Mouse (Mus musculus): ENCODE measurements around the gene Cyyr1.
A peak's percentile ranks its signal among the peaks of the same experiment; 100 is the strongest.

Cyyr1 gene

DNA sequence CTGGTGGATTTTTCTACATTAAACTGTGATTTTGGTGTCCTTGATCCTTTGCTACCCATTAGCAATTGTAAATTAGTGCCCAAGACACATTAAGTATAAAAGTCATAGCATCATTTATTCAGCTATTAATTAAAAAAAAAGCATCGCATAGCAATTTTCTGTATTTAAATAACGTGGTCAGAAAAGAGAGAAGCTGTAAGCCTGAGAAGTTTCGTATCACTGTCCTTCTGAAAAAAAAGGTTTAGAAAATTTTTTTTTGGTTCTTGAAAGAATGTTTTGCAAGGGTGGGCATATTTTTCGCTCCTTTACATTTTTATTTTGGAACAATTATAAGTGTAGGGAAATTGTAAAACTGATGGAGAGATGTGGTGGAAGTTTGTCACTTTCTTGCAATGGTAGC, 83.1 kb downstream of the Cyyr1 start:
- DNase-seq (ENCODE audit: low read depth, low spot score), result no peak

DNA sequence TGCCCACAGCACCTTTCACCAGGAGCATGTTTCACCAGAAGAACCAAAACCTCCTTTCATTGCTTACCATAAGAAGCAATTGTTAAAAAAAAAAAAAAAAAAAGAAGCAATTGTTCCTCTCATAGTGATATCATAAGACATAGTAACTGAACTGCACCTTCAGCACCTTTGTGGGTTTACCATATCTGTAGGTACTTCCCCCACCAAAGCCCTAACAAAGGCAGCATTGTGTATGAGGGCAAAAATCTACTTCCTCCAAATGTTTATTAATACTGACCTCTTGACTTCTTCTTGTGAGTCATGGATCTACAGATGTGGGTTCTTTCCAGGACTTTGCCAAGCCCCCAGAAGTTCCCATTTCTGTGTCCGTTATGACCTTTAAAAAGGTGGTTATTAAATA, 98.2 kb downstream of the Cyyr1 start:
- no peak for DNase-seq (ENCODE audit: low read depth, low spot score)

DNA sequence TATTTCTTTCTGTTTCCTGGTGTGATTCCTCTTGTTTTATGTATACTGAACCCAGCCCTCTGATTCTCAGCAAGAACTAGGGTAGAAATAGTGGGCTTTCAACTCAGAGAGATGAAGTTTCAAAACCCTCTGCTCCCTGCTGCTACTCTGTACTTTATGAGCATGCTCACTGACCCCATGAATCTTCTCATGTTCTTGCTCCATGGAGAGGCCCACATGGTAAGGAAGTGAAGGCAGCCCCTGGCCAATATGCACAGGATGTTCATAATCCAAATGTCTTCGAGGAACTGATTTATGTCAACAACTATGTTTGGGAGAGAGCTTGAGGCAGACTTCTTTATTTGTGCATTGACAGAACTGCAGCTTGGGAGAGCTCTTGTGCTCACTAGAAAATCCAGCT, 106.9 kb downstream of the Cyyr1 start:
- no peak for DNase-seq (ENCODE audit: low read depth, low spot score)

DNA sequence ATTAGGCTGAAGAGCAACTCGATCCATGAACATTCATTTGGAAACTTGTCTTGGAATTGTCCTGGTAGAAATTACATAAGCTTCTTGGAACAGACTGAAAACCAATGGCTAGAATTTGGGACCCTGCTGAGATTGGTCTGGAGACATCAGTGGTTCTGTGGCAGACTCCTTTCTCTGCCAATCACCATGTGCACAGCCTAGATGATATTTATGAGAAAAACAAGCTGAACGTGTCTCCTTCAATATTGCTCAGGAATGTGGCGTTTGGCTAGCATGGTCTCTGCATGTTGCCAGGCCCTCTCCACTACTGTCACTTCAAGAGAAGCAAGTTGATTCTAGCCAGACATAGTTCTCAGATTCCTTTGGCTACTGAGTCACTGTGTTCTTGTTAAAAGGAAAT, 107.4 kb downstream of the Cyyr1 start:
- DNase-seq (ENCODE audit: low read depth, low spot score), result no peak

DNA sequence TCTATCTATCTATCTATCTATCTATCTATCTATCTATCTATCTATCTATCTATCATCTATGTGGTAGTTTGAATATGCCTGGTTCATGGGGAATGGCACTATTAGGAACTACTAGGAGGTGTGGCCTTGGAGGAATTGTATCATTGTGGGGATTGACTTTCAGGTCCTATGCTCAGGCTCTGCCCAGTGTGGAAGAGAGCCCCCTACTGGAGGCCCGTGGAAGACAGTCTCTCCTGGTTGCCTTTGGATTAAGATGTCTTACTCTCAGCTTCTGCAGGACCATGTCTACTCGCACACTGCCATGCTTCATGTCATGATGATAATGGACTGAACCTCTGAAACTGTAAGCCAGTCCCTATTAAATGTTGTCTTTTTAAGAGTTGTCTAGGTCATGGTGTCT, 117.8 kb downstream of the Cyyr1 start:
- DNase-seq (ENCODE audit: low read depth, low spot score), result no peak

DNA sequence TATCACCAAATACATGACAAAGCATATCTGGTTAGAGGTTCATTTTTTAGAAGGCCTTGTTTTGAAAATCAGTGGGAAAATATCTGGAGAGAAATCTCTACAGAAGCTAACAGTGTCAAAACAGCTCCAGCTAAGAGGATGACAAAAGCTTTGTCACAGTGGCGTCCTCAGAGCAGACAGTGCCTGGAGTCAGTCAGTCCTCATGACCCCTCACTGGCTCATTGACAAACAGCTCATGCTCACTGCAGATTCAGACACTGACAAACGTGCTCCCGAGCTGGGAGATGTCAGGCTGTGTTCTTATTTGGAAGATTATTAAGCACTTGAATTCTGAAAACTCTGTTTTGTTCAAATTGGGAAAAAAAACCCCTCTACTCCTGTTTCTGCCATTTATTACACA, 124.0 kb downstream of the Cyyr1 start:
- DNase-seq (ENCODE audit: low read depth, low spot score), result no peak

DNA sequence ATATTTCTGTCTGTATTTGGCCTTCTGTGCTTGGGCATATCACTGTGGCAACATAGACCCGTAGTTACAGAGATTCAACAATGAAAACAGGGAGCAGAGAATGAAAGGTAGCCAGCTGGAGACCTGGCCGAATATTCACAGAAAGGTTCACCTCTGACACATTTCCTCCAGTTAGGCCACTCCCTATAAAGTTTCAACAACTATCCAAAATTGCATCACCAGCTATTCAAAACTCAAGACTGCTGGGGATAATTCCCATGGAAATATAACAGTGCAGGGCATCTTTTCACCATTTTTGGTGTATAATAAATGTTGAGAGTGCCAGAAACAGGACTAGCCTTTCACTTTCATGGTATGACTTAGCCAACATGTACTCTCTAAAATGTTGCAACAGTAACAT, 130.3 kb downstream of the Cyyr1 start:
- DNase-seq (ENCODE audit: low read depth, low spot score), result no peak

DNA sequence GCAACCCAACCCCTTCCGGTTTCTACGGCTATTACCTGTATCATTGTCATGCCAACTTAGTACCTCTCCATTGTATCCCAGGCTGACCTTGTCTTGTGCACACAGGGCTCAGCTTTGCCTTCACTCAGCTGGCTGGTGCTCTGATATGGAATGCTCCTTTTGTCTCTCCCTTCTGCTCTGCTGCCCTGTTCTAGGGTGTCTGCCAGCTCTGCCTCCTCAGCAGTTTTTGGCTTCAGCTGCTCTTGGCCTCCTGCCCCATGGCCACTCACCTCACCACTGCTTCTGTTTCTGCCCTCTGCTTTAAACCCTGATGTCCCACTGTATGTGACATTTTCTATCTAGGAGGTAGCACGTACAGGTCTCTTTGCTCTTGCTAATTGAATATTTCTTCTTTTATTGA, 137.8 kb downstream of the Cyyr1 start:
- DNase-seq (ENCODE audit: low read depth, low spot score), result peak; percentile 1

DNA sequence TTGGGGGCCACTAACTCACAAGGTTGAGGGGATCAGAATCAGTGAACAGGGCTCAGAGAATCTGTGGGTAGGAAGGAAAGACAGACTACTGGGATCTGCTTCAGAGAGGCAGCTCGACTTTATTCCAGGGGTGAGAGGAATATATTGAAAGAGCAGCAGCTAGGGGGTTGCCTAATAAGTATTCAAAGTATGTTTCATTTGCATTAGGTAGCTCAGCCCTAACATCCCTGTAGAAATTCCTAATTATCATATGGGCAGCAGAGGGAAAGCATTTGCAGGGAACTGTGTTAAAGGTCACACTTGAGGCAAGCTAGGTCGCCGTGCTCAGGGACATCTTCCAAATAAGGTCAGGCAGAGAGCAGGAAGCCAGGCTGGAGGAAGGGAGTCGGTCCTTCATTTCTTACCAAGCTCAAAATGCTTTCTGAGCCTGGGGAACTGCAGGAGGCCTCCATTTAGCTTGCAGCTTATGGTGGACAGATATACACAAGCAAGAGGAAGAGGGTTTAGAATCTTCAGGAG, 159.7 kb downstream of the Cyyr1 start:
- no peak for DNase-seq (ENCODE audit: low read depth, low spot score)

DNA sequence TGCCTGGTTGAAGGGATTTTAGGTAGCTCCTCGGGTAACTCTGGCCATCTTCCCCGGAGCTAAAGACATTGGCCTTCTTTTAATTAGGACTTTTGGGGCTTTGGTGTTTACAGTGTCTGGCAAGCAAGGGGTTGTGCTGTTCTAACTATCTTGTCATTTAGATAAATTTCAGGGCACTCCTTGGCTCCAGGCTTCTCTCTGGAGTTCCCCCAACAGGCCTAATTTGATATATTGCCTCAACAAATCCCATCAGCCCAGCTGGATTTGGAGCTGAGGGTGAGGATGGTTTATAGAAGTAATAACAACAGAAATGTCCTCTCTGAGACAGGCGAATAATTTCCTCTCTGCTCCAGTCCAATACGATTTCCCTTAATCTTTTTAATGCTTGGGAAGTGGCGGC, 166.4 kb downstream of the Cyyr1 start:
- no peak for DNase-seq (ENCODE audit: low read depth, low spot score)

All from retina, adult 2 months (tissue).